Mouse (Mus musculus) liver, embryonic 11.5 days (tissue): ENCODE data around the gene Fbxo2. TPM values are rescaled to one million over a fixed set of nuclear protein-coding genes. Genes with fewer than 3 reads are reported as not detected.
"Not testable (repeated sequence)": the region's sequence is repeated elsewhere in the genome, so short reads cannot be mapped to it uniquely, and the experiment has no call there.

Experiments
- ATAC-seq: fragments of 200-750 bp; cut with Nextera tagmentation; replicated peaks from 2 replicates; pipeline ENCODE4 v1.8.0; 2017; ENCODE audit warnings: moderate number of reproducible peaks, mild to moderate bottlenecking, moderate TSS enrichment, moderate library complexity; ENCODE audit not compliant: low FRiP score
- DNase-seq: peaks from one replicate; pipeline ENCODE4 v3.0.0-alpha.2; 2017; ENCODE audit warnings: low spot score
- H3K27ac ChIP-seq: fragments of 300-500 bp; sonication (generic); 2 replicates; pipeline ENCODE4 v1.5.1; 2014; ENCODE audit warnings: mild to moderate bottlenecking, low read depth, low read length, control low read depth
- H3K27me3 ChIP-seq: fragments of 300-500 bp; sonication (generic); replicated peaks from 2 replicates; pipeline ENCODE4 v1.6.1; 2014; ENCODE audit warnings: low read length, mixed read lengths; ENCODE audit not compliant: control insufficient read depth, insufficient read depth
- H3K36me3 ChIP-seq: fragments of 300-500 bp; sonication (generic); 2 replicates; pipeline ENCODE4 v1.6.1; 2014; ENCODE audit warnings: mild to moderate bottlenecking, low read length, moderate library complexity, mixed read lengths; ENCODE audit not compliant: control insufficient read depth, insufficient read depth
- H3K4me1 ChIP-seq: fragments of 300-500 bp; sonication (generic); replicated peaks from 2 replicates; pipeline ENCODE4 v1.6.1; 2014; ENCODE audit warnings: low read length, mixed read lengths; ENCODE audit not compliant: control insufficient read depth, insufficient read depth
- H3K4me2 ChIP-seq: fragments of 300-500 bp; sonication (generic); 2 replicates; pipeline ENCODE4 v1.6.1; 2014; ENCODE audit warnings: mild to moderate bottlenecking, control low read depth, moderate library complexity
- H3K4me3 ChIP-seq: fragments of 300-500 bp; sonication (generic); 2 replicates; pipeline ENCODE4 v1.5.1; 2014; ENCODE audit warnings: low read depth, low read length, control low read depth
- H3K9ac ChIP-seq: fragments of 300-500 bp; sonication (generic); 2 replicates; pipeline ENCODE4 v1.6.1; 2014; ENCODE audit warnings: low read depth, low read length, control low read depth
- H3K9me3 ChIP-seq: fragments of 300-500 bp; sonication (generic); 2 replicates; pipeline ENCODE4 v1.6.1; 2016; ENCODE audit warnings: low read length, inconsistent platforms, mixed read lengths; ENCODE audit not compliant: control insufficient read depth
- WGBS: fragments of 180-500 bp; shearing (Covaris S2); extraction: QIAGEN DNeasy Blood & Tissue Kit; methylation state at CpG from one replicate; pipeline ENCODE4 v1.1.7; 2014; 5-methylcytosine and 5-hydroxymethylcytosine counted together
- polyA plus RNA-seq: library from polyadenylated mRNA; unstranded; fragments of >200 nt; fragmentation: Nextera tagmentation; extraction: Ambion mirVana; gene quantifications from 2 replicates; pipeline ENCODE4 v1.2.1, GENCODE M21; 2014

Gene Fbxo2
- 0.73 and 0.74 TPM in 2 replicates for polyA plus RNA-seq

GRCm38 (mm10) chr4:148160436-148161390, at the start of gene Fbxo2, which contains the start of gene Fbxo44:
TSS of gene Fbxo2 (plus strand) at chr4:148160621.
TSS of gene Fbxo44 (minus strand) at chr4:148160482.
- Histone ChIP-seq H3K9ac (peak within 1 kb of the TSS; percentile 62), H3K9me3 (no peaks in the 10 kb centered on the region), H3K4me1 (peaks cover 12% of the 10 kb centered on the region), H3K27me3 (peaks cover 54% of the 10 kb centered on the region), H3K4me3 (peak within 1 kb of the TSS; percentile 52), H3K27ac (no peak within 1 kb of the TSS), H3K36me3 (no peaks in the 10 kb centered on the region), H3K4me2 (peak within 1 kb of the TSS; percentile 92)
- ATAC-seq (peak; percentile 53), DNase-seq (peak; percentile 37)
- 2% methylated on average over 39 of the region's 43 CpGs for WGBS

- no peak overlapping the region for H3K9ac ChIP-seq
- peaks cover 5% of the 10 kb centered on the region for H3K4me1 ChIP-seq
- peaks cover 9% of the 10 kb centered on the region; the same call in 1 of the 2 replicates for H3K27me3 ChIP-seq
- no peak overlapping the region for H3K4me3 ChIP-seq
- no peak for ATAC-seq
- H3K9me3 ChIP-seq: no peaks in the 10 kb centered on the region; the same call in 1 of the 2 replicates
- H3K27ac ChIP-seq: no peak overlapping the region
- 69% methylated on average over 12 of the region's 12 CpGs for WGBS
- H3K4me2 ChIP-seq: no peak overlapping the region
- no peak for DNase-seq
- H3K36me3 ChIP-seq: no peaks in the 10 kb centered on the region
These were observed 47.9 kb upstream of the Fbxo2 start for GRCm38 (mm10) chr4:148112519-148112918.

- peak; percentile 81 for DNase-seq
- WGBS: 6% methylated on average over 15 of the region's 15 CpGs
- H3K36me3 ChIP-seq: no peaks in the 10 kb centered on the region
- H3K27me3 ChIP-seq: peaks cover 3% of the 10 kb centered on the region
- no peak overlapping the region for H3K9ac ChIP-seq
- H3K4me1 ChIP-seq: no peaks in the 10 kb centered on the region
- H3K4me3 ChIP-seq: no peak overlapping the region
- peak; percentile 56; the same call in 1 of the 2 replicates for ATAC-seq
- no peaks in the 10 kb centered on the region; the same call in 1 of the 2 replicates for H3K9me3 ChIP-seq
- H3K4me2 ChIP-seq: no peak overlapping the region
- no peak overlapping the region for H3K27ac ChIP-seq
These were observed 45.5 kb upstream of the Fbxo2 start for GRCm38 (mm10) chr4:148114758-148115391.

GRCm38 (mm10) chr4:148115467-148115866, 45.0 kb upstream of the Fbxo2 start:
- WGBS: 3% methylated on average over 15 of the region's 15 CpGs
- Histone ChIP-seq H3K4me3 (no peak overlapping the region), H3K4me2 (peak overlapping the region; percentile 18; the same call in 1 of the 2 replicates), H3K4me1 (no peaks in the 10 kb centered on the region), H3K9me3 (no peaks in the 10 kb centered on the region; the same call in 1 of the 2 replicates), H3K36me3 (no peaks in the 10 kb centered on the region), H3K9ac (no peak overlapping the region), H3K27me3 (peaks cover 3% of the 10 kb centered on the region), H3K27ac (no peak overlapping the region)
- no peak for DNase-seq
- peak; percentile 33; the same call in 1 of the 2 replicates for ATAC-seq

GRCm38 (mm10) chr4:148116657-148117056, 43.8 kb upstream of the Fbxo2 start:
- Histone ChIP-seq H3K4me3 (no peak overlapping the region), H3K27ac (no peak overlapping the region), H3K4me2 (no peak overlapping the region), H3K9me3 (no peaks in the 10 kb centered on the region; the same call in 1 of the 2 replicates), H3K9ac (no peak overlapping the region), H3K36me3 (no peaks in the 10 kb centered on the region), H3K4me1 (no peaks in the 10 kb centered on the region), H3K27me3 (peaks cover 9% of the 10 kb centered on the region)
- WGBS: 65% methylated on average over 4 of the region's 4 CpGs
- DNase-seq (no peak), ATAC-seq (no peak)

- no peaks in the 10 kb centered on the region; the same call in 1 of the 2 replicates for H3K9me3 ChIP-seq
- no peak for DNase-seq
- no peaks in the 10 kb centered on the region for H3K4me1 ChIP-seq
- H3K27ac ChIP-seq: no peak overlapping the region
- H3K36me3 ChIP-seq: no peaks in the 10 kb centered on the region
- no peak for ATAC-seq
- peaks cover 9% of the 10 kb centered on the region for H3K27me3 ChIP-seq
- WGBS: 67% methylated on average over 4 of the region's 4 CpGs
- no peak overlapping the region for H3K4me3 ChIP-seq
- no peak overlapping the region for H3K9ac ChIP-seq
- no peak overlapping the region for H3K4me2 ChIP-seq
These were observed 43.0 kb upstream of the Fbxo2 start for GRCm38 (mm10) chr4:148117392-148117791.

GRCm38 (mm10) chr4:148119578-148119977, 40.8 kb upstream of the Fbxo2 start:
- H3K4me3 ChIP-seq, H3K9me3 ChIP-seq, DNase-seq, H3K4me1 ChIP-seq, H3K36me3 ChIP-seq, H3K9ac ChIP-seq, H3K27ac ChIP-seq, ATAC-seq, H3K27me3 ChIP-seq, H3K4me2 ChIP-seq: not testable (repeated sequence)
- 76% methylated on average over 9 of the region's 9 CpGs for WGBS

GRCm38 (mm10) chr4:148120555-148120954, 39.9 kb upstream of the Fbxo2 start:
- Histone ChIP-seq H3K4me3 (no peak overlapping the region), H3K4me2 (no peak overlapping the region), H3K4me1 (no peaks in the 10 kb centered on the region), H3K9me3 (no peaks in the 10 kb centered on the region; the same call in 1 of the 2 replicates), H3K27ac (no peak overlapping the region), H3K36me3 (no peaks in the 10 kb centered on the region), H3K9ac (no peak overlapping the region), H3K27me3 (peaks cover 5% of the 10 kb centered on the region)
- 74% methylated on average over 9 of the region's 9 CpGs for WGBS
- DNase-seq: no peak
- no peak for ATAC-seq
